Mouse (Mus musculus): ENCODE measurements around the gene Fam25c. TPM values are rescaled to one million over a fixed set of nuclear protein-coding genes. Genes with fewer than 3 reads are reported as not detected.
"Not testable (repeated sequence)": the region's sequence is repeated elsewhere in the genome, so short reads cannot be mapped to it uniquely, and the experiment has no call there.

The Fam25c gene
- polyA plus RNA-seq, 1 experiment = not detected

- H3K27ac ChIP-seq (ENCODE audit: insufficient read depth, low read length) = no peak overlapping the region
- peaks cover 3% of the 10 kb centered on the region; the same call in 1 of the 2 replicates for H3K4me1 ChIP-seq (ENCODE audit: control insufficient read depth, insufficient read depth, low read length)
- H3K4me3 ChIP-seq (ENCODE audit: insufficient read depth, low read length) = no peak overlapping the region
- TF ChIP-seq CTCF (IDR thresholded peaks at IDR 0.05; ENCODE audit: extremely low read depth, insufficient read depth, low read length) (no peak), POLR2A (IDR thresholded peaks at IDR 0.05; ENCODE audit: extremely low read depth, insufficient read depth, low read length) (no peak)
These were observed 9.9 kb upstream of the Fam25c start for GRCm38 (mm10) chr14:34365147-34365507.

GRCm38 (mm10) chr14:34364254-34365146 lies 9.3 kb upstream of the Fam25c start:
- H3K4me1 ChIP-seq (ENCODE audit: control insufficient read depth, insufficient read depth, low read length); H3K27ac ChIP-seq (ENCODE audit: insufficient read depth, low read length): not testable (repeated sequence)
- peak overlapping the region; percentile 43 for H3K4me3 ChIP-seq (ENCODE audit: insufficient read depth, low read length)

- H3K4me3 ChIP-seq (ENCODE audit: insufficient read depth, low read length) = peak overlapping the region; percentile 43
- H3K4me1 ChIP-seq (ENCODE audit: control insufficient read depth, insufficient read depth, low read length) = peaks cover 3% of the 10 kb centered on the region; the same call in 1 of the 2 replicates
- peak overlapping the region; percentile 51; the same call in 1 of the 2 replicates for H3K27ac ChIP-seq (ENCODE audit: insufficient read depth, low read length)
- TF ChIP-seq POLR2A (IDR thresholded peaks at IDR 0.05; ENCODE audit: extremely low read depth, insufficient read depth, low read length) = 0 out of 2 replicates have a peak, but pooled peaks have one; percentile 27
- no peak for TF ChIP-seq CTCF (IDR thresholded peaks at IDR 0.05; ENCODE audit: extremely low read depth, insufficient read depth, low read length)
These were observed 8.4 kb upstream of the Fam25c start for GRCm38 (mm10) chr14:34363490-34364253.

DNA sequence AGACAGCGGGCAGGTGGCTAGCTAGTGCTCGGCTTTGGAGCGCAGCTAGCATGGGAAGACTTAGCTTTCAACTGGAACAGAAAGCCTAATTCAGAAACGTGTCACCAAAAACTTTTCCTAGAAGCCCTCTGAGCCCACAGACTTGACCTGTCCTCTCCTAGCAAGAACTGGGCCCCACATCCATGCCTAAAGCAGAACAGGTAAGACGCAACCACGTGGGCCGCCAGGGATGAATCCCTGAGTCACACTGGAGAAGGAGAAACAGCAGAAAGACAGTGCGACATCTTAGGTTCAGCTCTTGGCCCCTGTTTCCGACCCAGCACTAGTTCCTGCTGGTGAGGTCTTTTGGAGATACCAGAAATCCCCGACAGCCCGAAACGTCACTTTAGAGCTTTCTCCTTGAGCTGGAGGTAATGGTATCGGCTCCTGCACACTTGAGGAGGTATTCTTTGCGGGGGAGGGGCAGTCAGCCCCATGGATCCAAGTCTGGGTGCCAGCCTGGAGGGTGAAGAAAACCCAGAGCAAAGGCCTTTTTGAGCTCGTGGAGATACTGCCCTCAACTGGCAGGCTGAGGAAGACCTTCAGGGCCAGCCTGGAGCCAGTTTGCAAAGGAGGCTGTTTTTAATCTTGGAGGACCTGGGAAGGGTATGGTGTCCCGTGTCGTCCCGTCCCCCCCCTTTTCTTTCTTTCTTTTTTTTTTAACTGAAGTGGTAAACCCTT lies 7.7 kb upstream of the Fam25c start:
- peak overlapping the region; percentile 43 for H3K4me3 ChIP-seq (ENCODE audit: insufficient read depth, low read length)
- no peak overlapping the region for H3K27ac ChIP-seq (ENCODE audit: insufficient read depth, low read length)
- TF ChIP-seq CTCF (IDR thresholded peaks at IDR 0.05; ENCODE audit: extremely low read depth, insufficient read depth, low read length) = peak; percentile 67
- no peak for TF ChIP-seq POLR2A (IDR thresholded peaks at IDR 0.05; ENCODE audit: extremely low read depth, insufficient read depth, low read length)
- H3K4me1 ChIP-seq (ENCODE audit: control insufficient read depth, insufficient read depth, low read length) = peaks cover 4% of the 10 kb centered on the region; the same call in 1 of the 2 replicates

DNA sequence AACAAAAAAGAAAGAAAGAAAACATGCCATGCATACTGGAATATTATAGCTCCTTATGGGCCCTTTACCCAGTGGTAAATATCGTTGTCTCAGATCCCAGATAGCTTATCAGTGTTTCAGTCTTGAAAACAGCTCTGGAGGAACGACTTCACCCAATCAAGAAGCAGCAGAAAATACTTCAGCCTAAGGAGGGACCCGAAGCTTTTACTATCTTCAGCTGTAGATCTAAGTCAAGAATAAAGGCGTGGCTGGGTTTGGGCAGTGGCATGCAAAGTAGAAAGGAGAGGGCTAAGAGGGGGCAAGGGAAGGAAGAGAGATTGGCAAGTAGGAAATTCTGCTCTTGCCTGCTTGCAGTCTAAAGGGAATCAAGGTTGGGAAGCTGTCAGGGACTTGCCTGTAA lies 6.9 kb upstream of the Fam25c start:
- TF ChIP-seq CTCF (IDR thresholded peaks at IDR 0.05; ENCODE audit: extremely low read depth, insufficient read depth, low read length) (no peak), POLR2A (IDR thresholded peaks at IDR 0.05; ENCODE audit: extremely low read depth, insufficient read depth, low read length) (no peak)
- no peak overlapping the region for H3K27ac ChIP-seq (ENCODE audit: insufficient read depth, low read length)
- no peak overlapping the region for H3K4me3 ChIP-seq (ENCODE audit: insufficient read depth, low read length)
- H3K4me1 ChIP-seq (ENCODE audit: control insufficient read depth, insufficient read depth, low read length) = peaks cover 4% of the 10 kb centered on the region; the same call in 1 of the 2 replicates

DNA sequence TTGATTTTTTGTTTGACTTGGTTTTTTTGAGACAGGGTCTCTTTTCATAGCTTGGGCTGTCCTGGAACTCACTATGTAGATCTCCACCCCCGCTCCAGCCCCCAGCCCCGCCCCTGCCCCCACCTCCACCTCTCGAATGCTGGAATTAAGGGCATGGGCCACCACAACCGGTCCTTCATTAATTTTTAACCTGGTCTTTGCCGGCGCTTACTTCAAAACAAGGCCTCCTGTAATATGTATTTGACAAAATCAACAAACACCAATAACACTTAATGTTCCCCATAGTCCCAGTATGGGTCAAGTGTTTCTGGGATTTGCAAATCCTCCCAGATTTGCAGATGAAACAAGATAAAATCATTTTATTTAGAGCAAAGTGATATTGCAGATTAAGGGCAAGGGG lies 5.0 kb upstream of the Fam25c start:
- Histone ChIP-seq H3K4me1 (ENCODE audit: control insufficient read depth, insufficient read depth, low read length) (peaks cover 4% of the 10 kb centered on the region; the same call in 1 of the 2 replicates), H3K4me3 (ENCODE audit: insufficient read depth, low read length) (no peak overlapping the region), H3K27ac (ENCODE audit: insufficient read depth, low read length) (no peak overlapping the region)
- TF ChIP-seq POLR2A (IDR thresholded peaks at IDR 0.05; ENCODE audit: extremely low read depth, insufficient read depth, low read length) (no peak), CTCF (IDR thresholded peaks at IDR 0.05; ENCODE audit: extremely low read depth, insufficient read depth, low read length) (no peak)

- no peak for TF ChIP-seq CTCF (IDR thresholded peaks at IDR 0.05; ENCODE audit: extremely low read depth, insufficient read depth, low read length)
- TF ChIP-seq POLR2A (IDR thresholded peaks at IDR 0.05; ENCODE audit: extremely low read depth, insufficient read depth, low read length) = no peak
- H3K27ac ChIP-seq (ENCODE audit: insufficient read depth, low read length) = no peak overlapping the region
- H3K4me3 ChIP-seq (ENCODE audit: insufficient read depth, low read length) = no peak overlapping the region
- H3K4me1 ChIP-seq (ENCODE audit: control insufficient read depth, insufficient read depth, low read length) = peaks cover 4% of the 10 kb centered on the region; the same call in 1 of the 2 replicates
These were observed 4.5 kb upstream of the Fam25c start for GRCm38 (mm10) chr14:34359676-34360244.

DNA sequence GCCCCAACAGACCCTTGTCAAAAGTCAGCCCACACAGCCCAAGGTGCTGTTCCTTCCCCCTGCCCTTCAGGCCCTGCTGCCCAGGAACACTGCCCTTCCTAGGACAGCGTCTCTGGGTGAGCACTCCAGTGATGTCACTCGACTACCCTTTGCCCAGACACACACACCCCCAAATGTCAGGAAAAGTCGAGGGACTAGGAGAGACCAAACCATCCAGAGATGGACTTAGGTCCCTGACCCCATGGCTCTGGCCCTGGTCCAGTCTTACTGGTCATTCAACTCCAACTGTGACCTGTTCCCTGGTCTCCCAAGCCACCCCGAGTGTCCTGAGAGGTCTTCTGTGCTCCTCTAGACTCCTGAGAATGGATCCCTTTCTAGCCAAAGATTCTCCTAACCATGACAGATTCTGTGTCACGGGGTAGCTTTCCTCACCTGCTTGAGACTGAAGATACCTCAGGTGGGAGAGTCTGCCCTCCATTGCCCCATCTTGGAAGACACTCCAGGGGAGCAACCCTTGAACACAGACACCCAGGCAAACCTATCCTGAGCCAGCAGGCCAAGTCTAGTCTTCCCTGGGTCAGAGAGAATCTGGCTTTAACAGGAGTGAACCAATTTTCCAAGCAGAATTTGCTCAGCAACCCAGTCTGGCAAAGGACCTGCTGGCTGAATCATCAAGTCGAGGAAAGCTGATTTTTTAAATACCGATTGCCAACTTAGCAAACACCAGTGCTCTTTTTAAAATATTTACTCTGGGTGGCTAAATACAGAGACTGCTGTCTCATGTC lies 2.6 kb upstream of the Fam25c start:
- peaks cover 1% of the 10 kb centered on the region; the same call in 1 of the 2 replicates for H3K4me1 ChIP-seq (ENCODE audit: control insufficient read depth, insufficient read depth, low read length)
- H3K27ac ChIP-seq (ENCODE audit: insufficient read depth, low read length) = no peak overlapping the region
- no peak overlapping the region for H3K4me3 ChIP-seq (ENCODE audit: insufficient read depth, low read length)
- TF ChIP-seq CTCF (IDR thresholded peaks at IDR 0.05; ENCODE audit: extremely low read depth, insufficient read depth, low read length) (no peak), POLR2A (IDR thresholded peaks at IDR 0.05; ENCODE audit: extremely low read depth, insufficient read depth, low read length) (no peak)

Measured in cortical plate, adult 2 months (tissue).